Mouse (Mus musculus): ENCODE measurements around the gene Gm45716. TPM values are rescaled to one million over a fixed set of nuclear protein-coding genes. Genes with fewer than 3 reads are reported as not detected.

The Gm45716 gene
- polyA plus RNA-seq, 1 experiment from 2014 or later: 56.4 TPM

- H3K4me2 ChIP-seq (ENCODE audit: low read length): no peak overlapping the region
- H3K9me3 ChIP-seq (ENCODE audit: control insufficient read depth, low read length): no peaks in the 10 kb centered on the region
- H3K9ac ChIP-seq (ENCODE audit: low read length): no peak overlapping the region
- no peaks in the 10 kb centered on the region for H3K4me1 ChIP-seq (ENCODE audit: control insufficient read depth in 2 of 2, insufficient read depth in 2 of 2, low read length in 2 of 2)
- no peak overlapping the region for H3K27ac ChIP-seq (replicated peaks in 1 of 2; ENCODE audit: control insufficient read depth in 1 of 2, insufficient read depth in 1 of 2, low read depth in 2 of 2, low read length in 2 of 2)
- no peak for ATAC-seq (ENCODE audit: insufficient number of reproducible peaks, insufficient read depth, low FRiP score, low read depth)
- no peaks in the 10 kb centered on the region for H3K36me3 ChIP-seq (ENCODE audit: control insufficient read depth, insufficient read depth, low read length)
- H3K4me3 ChIP-seq (ENCODE audit: control insufficient read depth in 1 of 2, insufficient read depth in 1 of 2, low read depth in 1 of 2, low read length in 2 of 2): no peak overlapping the region
- no peaks in the 10 kb centered on the region for H3K27me3 ChIP-seq (ENCODE audit: control insufficient read depth, insufficient read depth, low read length)
- WGBS: 53% methylated on average over 4 of the region's 4 CpGs
Observed at GRCm38 (mm10) chr11:90184756-90185155, 2.7 kb upstream of the Gm45716 start.

- Histone ChIP-seq H3K27ac (replicated peaks in 1 of 2; ENCODE audit: control insufficient read depth in 1 of 2, insufficient read depth in 1 of 2, low read depth in 2 of 2, low read length in 2 of 2) (no peak overlapping the region), H3K9ac (ENCODE audit: low read length) (no peak overlapping the region), H3K36me3 (ENCODE audit: control insufficient read depth, insufficient read depth, low read length) (no peaks in the 10 kb centered on the region), H3K4me3 (ENCODE audit: control insufficient read depth in 1 of 2, insufficient read depth in 1 of 2, low read depth in 1 of 2, low read length in 2 of 2) (no peak overlapping the region), H3K4me1 (ENCODE audit: control insufficient read depth in 2 of 2, insufficient read depth in 2 of 2, low read length in 2 of 2) (no peaks in the 10 kb centered on the region), H3K9me3 (ENCODE audit: control insufficient read depth, low read length) (no peaks in the 10 kb centered on the region), H3K27me3 (ENCODE audit: control insufficient read depth, insufficient read depth, low read length) (no peaks in the 10 kb centered on the region), H3K4me2 (ENCODE audit: low read length) (no peak overlapping the region)
- 95% methylated on average over 3 of the region's 3 CpGs for WGBS
- no peak for ATAC-seq (ENCODE audit: insufficient number of reproducible peaks, insufficient read depth, low FRiP score, low read depth)
Observed at GRCm38 (mm10) chr11:90190156-90190555, 2.7 kb downstream of the Gm45716 start.

GRCm38 (mm10) chr11:90194946-90195345, 7.5 kb downstream of the Gm45716 start:
- WGBS: 81% methylated on average over 1 of the region's 1 CpGs
- Histone ChIP-seq H3K4me1 (ENCODE audit: control insufficient read depth in 2 of 2, insufficient read depth in 2 of 2, low read length in 2 of 2) (peaks cover 4 to 16% of the 10 kb centered on the region in 2 experiments; a peak in 3 of 4 replicates), H3K9ac (ENCODE audit: low read length) (no peak overlapping the region)

GRCm38 (mm10) chr11:90195756-90196520, 8.5 kb downstream of the Gm45716 start:
- H3K4me1 ChIP-seq (ENCODE audit: control insufficient read depth in 2 of 2, insufficient read depth in 2 of 2, low read length in 2 of 2): peaks cover 4 to 16% of the 10 kb centered on the region in 2 experiments; a peak in 3 of 4 replicates
- no peaks in the 10 kb centered on the region for H3K36me3 ChIP-seq (ENCODE audit: control insufficient read depth, insufficient read depth, low read length)
- WGBS: 45% methylated on average over 11 of the region's 11 CpGs
- no peak for ATAC-seq (ENCODE audit: insufficient number of reproducible peaks, insufficient read depth, low FRiP score, low read depth)
- 0 out of 2 replicates have a peak overlapping the region, but pooled peaks have one; percentile 11 for H3K4me2 ChIP-seq (ENCODE audit: low read length)
- H3K27ac ChIP-seq (replicated peaks in 1 of 2; ENCODE audit: control insufficient read depth in 1 of 2, insufficient read depth in 1 of 2, low read depth in 2 of 2, low read length in 2 of 2): peak overlapping the region in 1 of 2 experiments; percentile 8; a peak in 1 of 4 replicates
- no peak overlapping the region for H3K4me3 ChIP-seq (ENCODE audit: control insufficient read depth in 1 of 2, insufficient read depth in 1 of 2, low read depth in 1 of 2, low read length in 2 of 2)
- no peak overlapping the region for H3K9ac ChIP-seq (ENCODE audit: low read length)
- H3K27me3 ChIP-seq (ENCODE audit: control insufficient read depth, insufficient read depth, low read length): no peaks in the 10 kb centered on the region
- no peaks in the 10 kb centered on the region for H3K9me3 ChIP-seq (ENCODE audit: control insufficient read depth, low read length)

More at GRCm38 (mm10) chr11:90194946-90195345, 7.5 kb downstream of the Gm45716 start:
- Histone ChIP-seq H3K27ac (replicated peaks in 1 of 2; ENCODE audit: control insufficient read depth in 1 of 2, insufficient read depth in 1 of 2, low read depth in 2 of 2, low read length in 2 of 2) (no peak overlapping the region), H3K27me3 (ENCODE audit: control insufficient read depth, insufficient read depth, low read length) (no peaks in the 10 kb centered on the region), H3K36me3 (ENCODE audit: control insufficient read depth, insufficient read depth, low read length) (no peaks in the 10 kb centered on the region), H3K4me2 (ENCODE audit: low read length) (no peak overlapping the region), H3K9me3 (ENCODE audit: control insufficient read depth, low read length) (no peaks in the 10 kb centered on the region), H3K4me3 (ENCODE audit: control insufficient read depth in 1 of 2, insufficient read depth in 1 of 2, low read depth in 1 of 2, low read length in 2 of 2) (no peak overlapping the region)
- ATAC-seq (ENCODE audit: insufficient number of reproducible peaks, insufficient read depth, low FRiP score, low read depth): no peak

GRCm38 (mm10) chr11:90196521-90197215, 9.2 kb downstream of the Gm45716 start:
- Histone ChIP-seq H3K4me1 (ENCODE audit: control insufficient read depth in 2 of 2, insufficient read depth in 2 of 2, low read length in 2 of 2) (peaks cover 4 to 16% of the 10 kb centered on the region in 2 experiments; a peak in 3 of 4 replicates), H3K27ac (replicated peaks in 1 of 2; ENCODE audit: control insufficient read depth in 1 of 2, insufficient read depth in 1 of 2, low read depth in 2 of 2, low read length in 2 of 2) (no peak overlapping the region), H3K4me3 (ENCODE audit: control insufficient read depth in 1 of 2, insufficient read depth in 1 of 2, low read depth in 1 of 2, low read length in 2 of 2) (no peak overlapping the region), H3K27me3 (ENCODE audit: control insufficient read depth, insufficient read depth, low read length) (no peaks in the 10 kb centered on the region), H3K9me3 (ENCODE audit: control insufficient read depth, low read length) (no peaks in the 10 kb centered on the region), H3K4me2 (ENCODE audit: low read length) (0 out of 2 replicates have a peak overlapping the region, but pooled peaks have one; percentile 11), H3K36me3 (ENCODE audit: control insufficient read depth, insufficient read depth, low read length) (no peaks in the 10 kb centered on the region), H3K9ac (ENCODE audit: low read length) (no peak overlapping the region)
- WGBS: 51% methylated on average over 12 of the region's 12 CpGs
- ATAC-seq (ENCODE audit: insufficient number of reproducible peaks, insufficient read depth, low FRiP score, low read depth): no peak

GRCm38 (mm10) chr11:90198048-90198447, 10.6 kb downstream of the Gm45716 start:
- ATAC-seq (ENCODE audit: insufficient number of reproducible peaks, insufficient read depth, low FRiP score, low read depth): no peak
- no peaks in the 10 kb centered on the region for H3K27me3 ChIP-seq (ENCODE audit: control insufficient read depth, insufficient read depth, low read length)
- H3K4me3 ChIP-seq (ENCODE audit: control insufficient read depth in 1 of 2, insufficient read depth in 1 of 2, low read depth in 1 of 2, low read length in 2 of 2): no peak overlapping the region
- no peaks in the 10 kb centered on the region for H3K36me3 ChIP-seq (ENCODE audit: control insufficient read depth, insufficient read depth, low read length)
- H3K4me1 ChIP-seq (ENCODE audit: control insufficient read depth in 2 of 2, insufficient read depth in 2 of 2, low read length in 2 of 2): peaks cover 4 to 16% of the 10 kb centered on the region in 2 experiments; a peak in 3 of 4 replicates
- no peak overlapping the region for H3K4me2 ChIP-seq (ENCODE audit: low read length)
- 71% methylated on average over 5 of the region's 5 CpGs for WGBS
- H3K9me3 ChIP-seq (ENCODE audit: control insufficient read depth, low read length): no peaks in the 10 kb centered on the region
- H3K9ac ChIP-seq (ENCODE audit: low read length): no peak overlapping the region
- H3K27ac ChIP-seq (replicated peaks in 1 of 2; ENCODE audit: control insufficient read depth in 1 of 2, insufficient read depth in 1 of 2, low read depth in 2 of 2, low read length in 2 of 2): no peak overlapping the region

GRCm38 (mm10) chr11:90200826-90201225, 13.3 kb downstream of the Gm45716 start:
- Histone ChIP-seq H3K9ac (ENCODE audit: low read length) (no peak overlapping the region), H3K36me3 (ENCODE audit: control insufficient read depth, insufficient read depth, low read length) (no peaks in the 10 kb centered on the region), H3K4me3 (ENCODE audit: control insufficient read depth in 1 of 2, insufficient read depth in 1 of 2, low read depth in 1 of 2, low read length in 2 of 2) (no peak overlapping the region), H3K4me1 (ENCODE audit: control insufficient read depth in 2 of 2, insufficient read depth in 2 of 2, low read length in 2 of 2) (peaks cover 3 to 14% of the 10 kb centered on the region in 2 experiments; a peak in 3 of 4 replicates), H3K27ac (replicated peaks in 1 of 2; ENCODE audit: control insufficient read depth in 1 of 2, insufficient read depth in 1 of 2, low read depth in 2 of 2, low read length in 2 of 2) (no peak overlapping the region), H3K4me2 (ENCODE audit: low read length) (no peak overlapping the region), H3K27me3 (ENCODE audit: control insufficient read depth, insufficient read depth, low read length) (no peaks in the 10 kb centered on the region), H3K9me3 (ENCODE audit: control insufficient read depth, low read length) (no peaks in the 10 kb centered on the region)
- no peak for ATAC-seq (ENCODE audit: insufficient number of reproducible peaks, insufficient read depth, low FRiP score, low read depth)
- WGBS: 73% methylated on average over 2 of the region's 2 CpGs
